Mouse (Mus musculus): ENCODE data around the gene Ank2. TPM values are rescaled to one million over a fixed set of nuclear protein-coding genes. Genes with fewer than 3 reads are reported as not detected.

The Ank2 gene
- polyA plus RNA-seq, 1 experiment from 2014 or later = 30.8 TPM

- Histone ChIP-seq H3K4me3 (ENCODE audit: low read depth, low read length) (no peak overlapping the region), H3K27me3 (ENCODE audit: control insufficient read depth, insufficient read depth, low read length) (no peaks in the 10 kb centered on the region), H3K9me3 (replicated peaks; ENCODE audit: control insufficient read depth, low read length) (no peaks in the 10 kb centered on the region), H3K36me3 (ENCODE audit: control insufficient read depth, insufficient read depth, low read length) (no peaks in the 10 kb centered on the region), H3K9ac (ENCODE audit: low read depth, low read length) (no peak overlapping the region), H3K4me1 (ENCODE audit: control insufficient read depth, insufficient read depth, low read length) (no peaks in the 10 kb centered on the region), H3K27ac (ENCODE audit: low read depth, low read length) (no peak overlapping the region), H3K4me2 (no peak overlapping the region)
- no peak for ATAC-seq (replicated peaks; ENCODE audit: insufficient number of reproducible peaks, low FRiP score, low TSS enrichment)
- WGBS (ENCODE audit: insufficient replicate concordance) = 81% methylated on average over 4 of the region's 4 CpGs
Measured at GRCm38 (mm10) chr3:126886090-126886489, 613.1 kb downstream of the Ank2 start.

GRCm38 (mm10) chr3:126878233-126878632, 620.9 kb downstream of the Ank2 start:
- H3K27ac ChIP-seq (ENCODE audit: low read depth, low read length) = no peak overlapping the region
- no peaks in the 10 kb centered on the region for H3K4me1 ChIP-seq (ENCODE audit: control insufficient read depth, insufficient read depth, low read length)
- H3K9ac ChIP-seq (ENCODE audit: low read depth, low read length) = no peak overlapping the region
- H3K36me3 ChIP-seq (ENCODE audit: control insufficient read depth, insufficient read depth, low read length) = no peaks in the 10 kb centered on the region
- no peaks in the 10 kb centered on the region for H3K9me3 ChIP-seq (replicated peaks; ENCODE audit: control insufficient read depth, low read length)
- no peak overlapping the region for H3K4me2 ChIP-seq
- ATAC-seq (replicated peaks; ENCODE audit: insufficient number of reproducible peaks, low FRiP score, low TSS enrichment) = no peak
- no peak overlapping the region for H3K4me3 ChIP-seq (ENCODE audit: low read depth, low read length)
- no peaks in the 10 kb centered on the region for H3K27me3 ChIP-seq (ENCODE audit: control insufficient read depth, insufficient read depth, low read length)
- 34% methylated on average over 1 of the region's 1 CpGs for WGBS (ENCODE audit: insufficient replicate concordance)

MicroRNAs within 50 kb of the gene (microRNA counts, 519-probe panel; counts per million panel counts)
- 4,425 counts per million, percentile 37 among the panel's probes with 10 or more counts for microRNA mmu-miR-302a
- 32.2 counts per million for microRNA mmu-miR-302b
- 32.2 counts per million for microRNA mmu-miR-302c
- 5,713 counts per million, percentile 68 among the panel's probes with 10 or more counts for microRNA mmu-miR-302d
- microRNA mmu-miR-367 = 4,360 counts per million, percentile 36 among the panel's probes with 10 or more counts

Small RNA genes within 50 kb of the gene (microRNA-seq; reads per million reads assigned to microRNA genes)
- gene Gm44494 (ENCODE audit: borderline number of aligned reads) = not detected
- 5,116 reads per million, percentile 93 among the genes with 10 or more reads in this experiment for gene Mir302a (ENCODE audit: borderline number of aligned reads)
- gene Mir302b (ENCODE audit: borderline number of aligned reads) = 4,139 reads per million, percentile 92 among the genes with 10 or more reads in this experiment
- 727 reads per million, percentile 83 among the genes with 10 or more reads in this experiment for gene Mir302c (ENCODE audit: borderline number of aligned reads)
- gene Mir302d (ENCODE audit: borderline number of aligned reads) = 4,538 reads per million, percentile 92 among the genes with 10 or more reads in this experiment
- 1.4 reads per million, percentile 19 among the genes with 10 or more reads in this experiment for gene Mir367 (ENCODE audit: borderline number of aligned reads)

Other genes starting within 250 kb of the Ank2 start
- gene Larp7, start 54.0 kb upstream of the Ank2 start, polyA plus RNA-seq (2014; fragmentation: Nextera tagmentation; extraction: Ambion mirVana) = 62.3 and 64.4 TPM in 2 replicates
- 7.6 and 10.7 TPM in 2 replicates for gene Zgrf1, start 54.1 kb upstream of the Ank2 start, polyA plus RNA-seq (2014; fragmentation: Nextera tagmentation; extraction: Ambion mirVana)
- not detected in 2 replicates for gene Neurog2, start 133.8 kb upstream of the Ank2 start, polyA plus RNA-seq (2014; fragmentation: Nextera tagmentation; extraction: Ambion mirVana)

All from heart, embryonic 11.5 days (tissue).